Comparison of ENCODE assay signal across 29 mouse cellular contexts in the genomic region with DNA sequence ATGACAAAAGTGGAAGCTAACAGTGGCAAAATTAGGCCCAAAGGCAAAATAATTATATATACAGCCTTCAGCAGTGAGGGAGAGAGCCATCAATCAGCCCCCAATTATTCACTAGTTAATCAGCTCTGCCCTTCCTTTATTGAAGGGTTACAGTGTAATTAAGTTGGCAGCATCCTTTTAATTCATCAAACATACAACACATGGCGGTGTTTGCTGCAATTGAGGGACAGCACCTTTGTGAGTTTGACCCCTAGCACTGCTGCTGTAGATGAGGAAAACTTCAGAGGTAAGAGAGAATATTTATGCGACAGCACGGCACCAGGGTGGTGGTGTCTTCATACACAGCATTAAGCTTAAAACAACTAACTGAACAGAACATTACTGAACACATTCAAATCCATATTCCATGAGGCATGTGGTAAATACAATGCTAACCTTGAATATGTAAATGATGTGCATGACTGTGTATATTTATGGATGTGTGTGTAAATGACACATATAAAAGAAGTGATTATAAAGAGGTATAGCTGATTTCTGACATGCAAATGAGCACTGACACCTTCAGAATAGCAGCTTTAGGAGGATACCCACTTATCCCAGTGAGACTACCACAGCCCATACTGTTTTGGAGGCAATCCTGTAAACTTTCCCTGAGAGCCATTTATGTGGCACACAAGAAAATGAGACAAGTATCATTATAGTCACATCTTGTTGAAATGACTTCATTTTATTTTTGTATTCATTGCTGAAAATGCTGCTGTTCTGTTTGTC.
A peak's percentile ranks its signal among the peaks of the same experiment; 100 is the strongest.
DNase-seq lines count a peak whose midpoint lies in the region; ATAC-seq and TF ChIP-seq lines count a peak whose summit lies in the region.
"Had no signal": no experiment of that assay in that cellular context is flagged by ENCODE, and none has a peak within 500 bp of the region (broad histone marks: within the 10 kb centered on the region; RNA-seq: fewer than 3 reads in every experiment).

No protein-coding gene starts in this region.

- no peak overlapping the region for H3K9ac ChIP-seq in midbrain, embryonic 11.5 days (ENCODE audit: low read length)
- H3K9ac ChIP-seq in forebrain, embryonic 13.5 days = no peak overlapping the region
- no peak overlapping the region for H3K9ac ChIP-seq in forebrain, postnatal 0 days
- no peak overlapping the region for H3K9ac ChIP-seq in neural tube, embryonic 13.5 days
- no peak overlapping the region for H3K9ac ChIP-seq in liver, postnatal 0 days (replicated peaks)
- H3K9ac ChIP-seq: heart, embryonic 13.5 days; limb, embryonic 15.5 days; liver, embryonic 14.5 days; lung, embryonic 15.5 days had no signal

- 69% methylated on average over 3 of the region's 3 CpGs for WGBS in midbrain, embryonic 11.5 days
- WGBS in midbrain, embryonic 10.5 days = 73% methylated on average over 3 of the region's 3 CpGs
- WGBS in forebrain, embryonic 13.5 days = 29% methylated on average over 3 of the region's 3 CpGs
- 41% methylated on average over 3 of the region's 3 CpGs for WGBS in forebrain, postnatal 0 days
- WGBS in neural tube, embryonic 13.5 days = 40% methylated on average over 3 of the region's 3 CpGs
- WGBS in liver, postnatal 0 days (ENCODE audit: insufficient replicate concordance) = 79% methylated on average over 3 of the region's 3 CpGs

- H3K9me3 ChIP-seq in midbrain, embryonic 11.5 days (ENCODE audit: control insufficient read depth, low read length) = no peaks in the 10 kb centered on the region
- H3K9me3 ChIP-seq in midbrain, embryonic 10.5 days (replicated peaks) = no peaks in the 10 kb centered on the region
- H3K9me3 ChIP-seq in forebrain, embryonic 13.5 days (replicated peaks) = no peaks in the 10 kb centered on the region
- no peaks in the 10 kb centered on the region for H3K9me3 ChIP-seq in forebrain, postnatal 0 days (ENCODE audit: low read length)
- no peaks in the 10 kb centered on the region for H3K9me3 ChIP-seq in neural tube, embryonic 13.5 days
- no peaks in the 10 kb centered on the region for H3K9me3 ChIP-seq in liver, postnatal 0 days (ENCODE audit: low read length)
- H3K9me3 ChIP-seq: embryonic facial prominence, embryonic 10.5 days; G1E; heart, embryonic 13.5 days; limb, embryonic 15.5 days; lung, embryonic 15.5 days; megakaryocyte, embryonic 14.5 days had no signal

- no peaks in the 10 kb centered on the region for H3K4me1 ChIP-seq in midbrain, embryonic 11.5 days (ENCODE audit: control insufficient read depth, insufficient read depth, low read length)
- no peaks in the 10 kb centered on the region for H3K4me1 ChIP-seq in midbrain, embryonic 10.5 days
- H3K4me1 ChIP-seq in forebrain, embryonic 13.5 days = 0 out of 2 replicates have a peak, but pooled peaks cover 5% of the 10 kb centered on the region
- no peaks in the 10 kb centered on the region for H3K4me1 ChIP-seq in forebrain, postnatal 0 days (ENCODE audit: insufficient read depth)
- H3K4me1 ChIP-seq in neural tube, embryonic 13.5 days (replicated peaks) = no peaks in the 10 kb centered on the region
- H3K4me1 ChIP-seq in liver, postnatal 0 days (ENCODE audit: insufficient read depth) = no peaks in the 10 kb centered on the region
- H3K4me1 ChIP-seq: embryonic facial prominence, embryonic 10.5 days; heart, embryonic 13.5 days; limb, embryonic 15.5 days; lung, embryonic 15.5 days; megakaryocyte, embryonic 14.5 days had no signal

- H3K27me3 ChIP-seq in midbrain, embryonic 11.5 days (ENCODE audit: control insufficient read depth, insufficient read depth, low read length) = no peaks in the 10 kb centered on the region
- H3K27me3 ChIP-seq in midbrain, embryonic 10.5 days (ENCODE audit: low read depth, poor library complexity, severe bottlenecking) = no peaks in the 10 kb centered on the region
- no peaks in the 10 kb centered on the region for H3K27me3 ChIP-seq in forebrain, embryonic 13.5 days
- no peaks in the 10 kb centered on the region for H3K27me3 ChIP-seq in forebrain, postnatal 0 days (ENCODE audit: insufficient read depth, low read length)
- H3K27me3 ChIP-seq in neural tube, embryonic 13.5 days = no peaks in the 10 kb centered on the region
- H3K27me3 ChIP-seq in liver, postnatal 0 days (ENCODE audit: insufficient read depth, low read length) = no peaks in the 10 kb centered on the region
- H3K27me3 ChIP-seq: CH12.LX; heart, embryonic 13.5 days; limb, embryonic 15.5 days; lung, embryonic 15.5 days; megakaryocyte, embryonic 14.5 days had no signal

- no peak overlapping the region for H3K4me3 ChIP-seq in midbrain, embryonic 11.5 days (ENCODE audit: low read depth, low read length)
- H3K4me3 ChIP-seq in midbrain, embryonic 10.5 days = no peak overlapping the region
- no peak overlapping the region for H3K4me3 ChIP-seq in forebrain, embryonic 13.5 days
- H3K4me3 ChIP-seq in forebrain, postnatal 0 days (ENCODE audit: low read depth, low read length) = no peak overlapping the region
- no peak overlapping the region for H3K4me3 ChIP-seq in neural tube, embryonic 13.5 days
- H3K4me3 ChIP-seq in liver, postnatal 0 days (ENCODE audit: low read depth, low read length) = no peak overlapping the region
- H3K4me3 ChIP-seq: embryonic facial prominence, embryonic 10.5 days; heart, adult 2 months; heart, embryonic 13.5 days; limb, embryonic 15.5 days; lung, embryonic 15.5 days; megakaryocyte, embryonic 14.5 days had no signal

- intact Hi-C loops in heart, postnatal 36 days (cut with DNase I) = no loop called here

- H3K4me2 ChIP-seq in midbrain, embryonic 11.5 days = no peak overlapping the region
- no peak overlapping the region for H3K4me2 ChIP-seq in forebrain, embryonic 13.5 days
- H3K4me2 ChIP-seq in forebrain, postnatal 0 days (ENCODE audit: low read depth) = no peak overlapping the region
- H3K4me2 ChIP-seq in neural tube, embryonic 13.5 days = no peak overlapping the region
- no peak overlapping the region for H3K4me2 ChIP-seq in liver, postnatal 0 days (ENCODE audit: low read depth, low read length)
- H3K4me2 ChIP-seq: heart, embryonic 13.5 days; limb, embryonic 15.5 days; lung, embryonic 15.5 days had no signal

- TF ChIP-seq EP300 in liver, postnatal 0 days (IDR thresholded peaks at IDR 0.05; ENCODE audit: low read depth) = no peak

- ATAC-seq in midbrain, embryonic 11.5 days (ENCODE audit: low FRiP score) = peak; percentile 77
- peak; percentile 72 for ATAC-seq in forebrain, embryonic 13.5 days
- peak; percentile 25; the same call in 1 of the 2 replicates for ATAC-seq in forebrain, postnatal 0 days
- peak; percentile 23; the same call in 1 of the 2 replicates for ATAC-seq in neural tube, embryonic 13.5 days (ENCODE audit: low read depth)
- ATAC-seq in liver, postnatal 0 days = no peak
- ATAC-seq: intestine, postnatal 0 days; Patski had no signal

- no peak overlapping the region for H3K27ac ChIP-seq in midbrain, embryonic 11.5 days (ENCODE audit: low read depth, low read length)
- H3K27ac ChIP-seq in midbrain, embryonic 10.5 days (replicated peaks) = no peak overlapping the region
- H3K27ac ChIP-seq in forebrain, embryonic 13.5 days = no peak overlapping the region
- H3K27ac ChIP-seq in forebrain, postnatal 0 days (ENCODE audit: low read depth, low read length) = no peak overlapping the region
- no peak overlapping the region for H3K27ac ChIP-seq in neural tube, embryonic 13.5 days (replicated peaks)
- H3K27ac ChIP-seq in liver, postnatal 0 days (ENCODE audit: low read depth) = no peak overlapping the region
- H3K27ac ChIP-seq: embryonic facial prominence, embryonic 10.5 days; heart, adult 2 months; heart, embryonic 13.5 days; limb, embryonic 15.5 days; liver, embryonic 14.5 days; lung, embryonic 15.5 days had no signal

- H3K36me3 ChIP-seq in midbrain, embryonic 11.5 days (ENCODE audit: control insufficient read depth, insufficient read depth, low read length) = no peaks in the 10 kb centered on the region
- no peaks in the 10 kb centered on the region for H3K36me3 ChIP-seq in midbrain, embryonic 10.5 days
- H3K36me3 ChIP-seq in forebrain, embryonic 13.5 days (ENCODE audit: poor library complexity, severe bottlenecking) = no peaks in the 10 kb centered on the region
- H3K36me3 ChIP-seq in forebrain, postnatal 0 days (ENCODE audit: insufficient read depth) = no peaks in the 10 kb centered on the region
- no peaks in the 10 kb centered on the region for H3K36me3 ChIP-seq in neural tube, embryonic 13.5 days
- H3K36me3 ChIP-seq in liver, postnatal 0 days (replicated peaks; ENCODE audit: insufficient read depth, low read length) = no peaks in the 10 kb centered on the region
- H3K36me3 ChIP-seq: embryonic facial prominence, embryonic 10.5 days; G1E; heart, embryonic 13.5 days; limb, embryonic 15.5 days; lung, embryonic 15.5 days had no signal

- DNase-seq in midbrain, embryonic 11.5 days (ENCODE audit: low spot score, missing footprints) = no peak
- DNase-seq in midbrain, embryonic 10.5 days (ENCODE audit: low spot score) = no peak
- no peak for DNase-seq in forebrain, postnatal 0 days
- no peak for DNase-seq in heart, postnatal 36 days
- no peak for DNase-seq in liver, postnatal 0 days
- DNase-seq: adrenal gland, postnatal 36 days; B cell, adult 2 months; cerebellum, adult 11 months; cerebellum, adult 9-11 months; gastrocnemius, postnatal 14 days; heart, adult 2 months; heart, postnatal 14 days; kidney, postnatal 36 days; left cerebral cortex, postnatal 4 days; lung, postnatal 36 days; right cerebral cortex, postnatal 4 days; thymus, postnatal 25 days had no signal

- no peak for TF ChIP-seq CTCF in forebrain, postnatal 0 days (IDR thresholded peaks at IDR 0.05; ENCODE audit: low read depth)
- no peak for TF ChIP-seq CTCF in liver, postnatal 0 days (IDR thresholded peaks at IDR 0.05; ENCODE audit: low read depth)
